Mouse (Mus musculus): ENCODE measurements at regions not wholly inside any gene's neighbourhood (a gene's known extent, or its start where the extent isn't known, plus 50 kb on each side); places are given as distances from the start of the nearest gene placed in this dataset.
A peak's percentile ranks its signal among the peaks of the same experiment; 100 is the strongest.

- DNase-seq (ENCODE audit: low read depth in 2 of 2, low spot score in 2 of 2): no peak
Measured at GRCm38 (mm10) chr17:87501098-87501497, 54.4 kb upstream of the Calm2 start.

GRCm38 (mm10) chr17:87501687-87502387, 55.1 kb upstream of the Calm2 start:
- no peak for DNase-seq (ENCODE audit: low read depth in 2 of 2, low spot score in 2 of 2)

GRCm38 (mm10) chr17:87502388-87503369, 55.9 kb upstream of the Calm2 start:
- DNase-seq (ENCODE audit: low read depth in 2 of 2, low spot score in 2 of 2): no peak

GRCm38 (mm10) chr17:87503491-87503890, 56.8 kb upstream of the Calm2 start:
- no peak for DNase-seq (ENCODE audit: low read depth in 2 of 2, low spot score in 2 of 2)

- no peak for DNase-seq (ENCODE audit: low read depth in 2 of 2, low spot score in 2 of 2)
Measured at GRCm38 (mm10) chr17:87504960-87505681, 58.4 kb upstream of the Calm2 start.

- DNase-seq (ENCODE audit: low read depth in 2 of 2, low spot score in 2 of 2): no peak
Measured at GRCm38 (mm10) chr17:87507848-87508247, 61.1 kb upstream of the Calm2 start.

GRCm38 (mm10) chr17:87508582-87509253, 62.0 kb upstream of the Calm2 start:
- DNase-seq (ENCODE audit: low read depth in 2 of 2, low spot score in 2 of 2): no peak

- no peak for DNase-seq (ENCODE audit: low read depth in 2 of 2, low spot score in 2 of 2)
Measured at GRCm38 (mm10) chr17:87512000-87512611, 65.4 kb upstream of the Calm2 start.

- no peak for DNase-seq (ENCODE audit: low read depth in 2 of 2, low spot score in 2 of 2)
Measured at GRCm38 (mm10) chr17:87513822-87514221, 67.1 kb upstream of the Calm2 start.

- no peak for DNase-seq (ENCODE audit: low read depth in 2 of 2, low spot score in 2 of 2)
Measured at GRCm38 (mm10) chr17:87514366-87515126, 67.8 kb upstream of the Calm2 start.

- no peak for DNase-seq (ENCODE audit: low read depth in 2 of 2, low spot score in 2 of 2)
Measured at GRCm38 (mm10) chr17:87517258-87517657, 70.5 kb upstream of the Calm2 start.

GRCm38 (mm10) chr17:87519454-87519853, 72.7 kb upstream of the Calm2 start:
- no peak for DNase-seq (ENCODE audit: low read depth in 2 of 2, low spot score in 2 of 2)

GRCm38 (mm10) chr17:87520841-87521240, 74.1 kb upstream of the Calm2 start:
- DNase-seq (ENCODE audit: low read depth in 2 of 2, low spot score in 2 of 2): no peak

- no peak for DNase-seq (ENCODE audit: low read depth in 2 of 2, low spot score in 2 of 2)
Measured at GRCm38 (mm10) chr17:87521622-87522151, 75.0 kb upstream of the Calm2 start.

GRCm38 (mm10) chr17:87522500-87523091, 75.9 kb upstream of the Calm2 start:
- no peak for DNase-seq (ENCODE audit: low read depth in 2 of 2, low spot score in 2 of 2)

GRCm38 (mm10) chr17:87523643-87524042, 76.9 kb upstream of the Calm2 start:
- DNase-seq (ENCODE audit: low read depth in 2 of 2, low spot score in 2 of 2): no peak

GRCm38 (mm10) chr17:87527174-87527573, 80.4 kb upstream of the Calm2 start:
- no peak for DNase-seq (ENCODE audit: low read depth in 2 of 2, low spot score in 2 of 2)

- DNase-seq (ENCODE audit: low read depth in 2 of 2, low spot score in 2 of 2): peak; percentile 50 to 57
Measured at GRCm38 (mm10) chr17:87530162-87530817, 83.6 kb upstream of the Calm2 start.
